Mouse (Mus musculus): ENCODE measurements at regions not wholly inside any gene's neighbourhood (a gene's known extent, or its start where the extent isn't known, plus 50 kb on each side); places are given as distances from the start of the nearest gene placed in this dataset.

DNA sequence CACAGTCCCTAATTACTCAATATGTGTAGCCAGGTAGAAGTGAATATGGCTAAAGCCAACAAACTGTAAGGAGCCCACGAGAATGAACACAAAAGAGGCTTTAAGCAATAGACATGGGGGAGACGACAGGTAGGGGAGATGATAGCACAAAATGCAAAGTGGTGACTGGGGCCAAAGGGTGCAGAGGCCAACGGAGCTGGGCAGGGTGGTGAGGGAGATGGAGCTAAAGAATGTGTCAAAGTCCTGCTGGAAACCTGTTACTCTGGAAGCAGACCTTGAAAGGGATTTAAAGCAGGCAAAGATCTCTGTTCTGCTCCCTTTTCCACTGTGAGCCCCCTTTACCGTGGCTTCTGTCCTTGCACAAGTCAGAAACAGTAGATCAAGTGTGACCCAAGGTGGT lies 152.2 kb upstream of the Ddhd1 start:
- TF ChIP-seq CTCF (conservative IDR thresholded peaks at IDR 0.05; ENCODE audit: insufficient read depth, insufficient read length, low read depth, low read length) (no peak), POLR2A (IDR thresholded peaks at IDR 0.05; ENCODE audit: low read depth, low read length) (no peak)

Data from kidney, adult 2 months (tissue).